Comparison of ENCODE assay signal across 8 mouse cellular contexts in the genomic region with DNA sequence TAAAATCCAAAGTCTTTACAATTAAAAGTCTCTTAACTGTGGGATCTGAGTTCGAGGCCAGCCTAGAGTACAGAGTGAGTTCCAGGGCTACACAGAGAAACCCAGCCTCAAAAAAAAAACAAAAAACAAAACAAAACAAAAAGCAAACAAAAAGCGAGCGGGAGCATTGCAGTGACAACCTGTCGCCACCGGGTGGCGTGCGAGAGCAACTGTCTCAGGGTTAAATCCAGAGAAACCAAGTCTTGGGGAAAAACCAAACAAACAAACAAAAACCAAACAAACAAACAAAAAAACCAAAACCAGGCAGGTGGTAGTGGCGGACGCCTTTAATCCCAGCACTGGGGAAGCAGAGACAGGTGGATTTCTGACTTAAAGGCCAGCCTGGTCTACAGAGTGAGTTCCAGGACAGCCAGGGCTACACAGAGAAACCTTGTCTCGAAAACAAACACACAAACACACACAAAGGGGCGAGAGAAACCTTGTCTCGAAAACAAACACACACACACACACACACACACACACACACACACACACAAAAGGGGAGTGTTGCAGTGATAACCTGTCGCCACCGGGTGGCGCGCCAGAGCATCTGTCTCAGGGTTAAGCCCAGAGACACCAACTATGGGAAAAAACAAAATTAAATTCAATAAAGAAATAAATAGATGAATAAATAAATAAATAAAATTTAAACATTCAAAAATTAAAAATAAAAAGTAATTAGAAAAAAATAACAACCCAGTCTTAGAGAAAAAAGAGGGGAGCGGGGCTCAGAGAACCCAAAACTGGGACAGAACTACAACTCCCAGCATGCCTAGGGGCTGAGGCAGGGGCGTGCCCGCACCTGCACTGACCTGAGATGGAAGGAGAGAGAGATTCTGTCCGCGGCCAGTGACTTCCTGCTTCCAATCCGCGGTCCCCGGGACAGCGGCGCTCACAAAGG.
DNase-seq lines count a peak whose midpoint lies in the region; ATAC-seq and TF ChIP-seq lines count a peak whose summit lies in the region.

No protein-coding gene starts in this region.

- H3K9ac ChIP-seq in intestine, postnatal 0 days (ENCODE audit: low read depth, low read length): 0 out of 2 replicates have a peak overlapping the region, but pooled peaks have one; percentile 43
- peak overlapping the region; percentile 79 for H3K9ac ChIP-seq in liver, adult 2 months (ENCODE audit: low read depth, low read length)
- no peak overlapping the region for H3K9ac ChIP-seq in stomach, embryonic 14.5 days (replicated peaks; ENCODE audit: low read depth, low read length)

- peak overlapping the region; percentile 84 for H3K4me3 ChIP-seq in cortical plate, adult 2 months (ENCODE audit: insufficient read depth, low read length)
- peak overlapping the region; percentile 85 for H3K4me3 ChIP-seq in intestine, postnatal 0 days (ENCODE audit: low read depth, low read length)
- peak overlapping the region; percentile 97 for H3K4me3 ChIP-seq in liver, adult 2 months (ENCODE audit: insufficient read depth, low read depth, low read length)
- H3K4me3 ChIP-seq in stomach, embryonic 14.5 days (ENCODE audit: low read depth, low read length): peak overlapping the region; percentile 58

- H3K27ac ChIP-seq in cortical plate, adult 2 months (ENCODE audit: insufficient read depth, low read length): peak overlapping the region; percentile 94
- H3K27ac ChIP-seq in intestine, postnatal 0 days (ENCODE audit: low read depth, low read length): 0 out of 2 replicates have a peak overlapping the region, but pooled peaks have one; percentile 7
- H3K27ac ChIP-seq in liver, adult 2 months (replicated peaks; ENCODE audit: insufficient read depth, low read depth, low read length): peak overlapping the region; percentile 94
- peak overlapping the region; percentile 75; the same call in 1 of the 2 replicates for H3K27ac ChIP-seq in stomach, embryonic 14.5 days (ENCODE audit: low read length)

- no peaks in the 10 kb centered on the region for H3K79me2 ChIP-seq in liver, adult 2 months (ENCODE audit: control insufficient read depth, insufficient read depth, low read length)

- no peaks in the 10 kb centered on the region for H3K4me1 ChIP-seq in cortical plate, adult 2 months (ENCODE audit: control insufficient read depth, insufficient read depth, low read length)
- H3K4me1 ChIP-seq in intestine, postnatal 0 days (replicated peaks; ENCODE audit: control insufficient read depth, insufficient read depth, low read length): no peaks in the 10 kb centered on the region
- H3K4me1 ChIP-seq in liver, adult 2 months (ENCODE audit: control insufficient read depth, insufficient read depth, low read length): no peaks in the 10 kb centered on the region
- no peaks in the 10 kb centered on the region for H3K4me1 ChIP-seq in stomach, embryonic 14.5 days (ENCODE audit: control insufficient read depth, insufficient read depth, low read length)

- peak overlapping the region; percentile 66 for H3K4me2 ChIP-seq in intestine, postnatal 0 days (replicated peaks; ENCODE audit: low read depth)
- peak overlapping the region; percentile 18; the same call in 1 of the 2 replicates for H3K4me2 ChIP-seq in stomach, embryonic 14.5 days (replicated peaks; ENCODE audit: low read depth, low read length)

- H3K27me3 ChIP-seq in intestine, postnatal 0 days (replicated peaks; ENCODE audit: control insufficient read depth, insufficient read depth, low read length): no peaks in the 10 kb centered on the region
- H3K27me3 ChIP-seq in liver, adult 2 months (ENCODE audit: control insufficient read depth, insufficient read depth, low read length): no peaks in the 10 kb centered on the region
- no peaks in the 10 kb centered on the region for H3K27me3 ChIP-seq in stomach, embryonic 14.5 days (ENCODE audit: control insufficient read depth, insufficient read depth, low read length)

- peak; percentile 74 for TF ChIP-seq CTCF in cortical plate, adult 2 months (IDR thresholded peaks at IDR 0.05; ENCODE audit: extremely low read depth, insufficient read depth, low read length)
- TF ChIP-seq CTCF in intestine, postnatal 0 days (IDR thresholded peaks at IDR 0.05; ENCODE audit: low read depth): peak; percentile 72
- peak; percentile 88 for TF ChIP-seq CTCF in liver, adult 2 months (IDR thresholded peaks at IDR 0.05; ENCODE audit: low read depth, low read length)

- peak; percentile 90 for ATAC-seq in intestine, postnatal 0 days
- ATAC-seq in stomach, embryonic 14.5 days (ENCODE audit: insufficient number of reproducible peaks, insufficient read depth, low FRiP score, low read depth): peak; percentile 85

- H3K9me3 ChIP-seq in intestine, postnatal 0 days (ENCODE audit: control insufficient read depth): no peaks in the 10 kb centered on the region
- no peaks in the 10 kb centered on the region for H3K9me3 ChIP-seq in stomach, embryonic 14.5 days (ENCODE audit: control insufficient read depth, low read depth, low read length)

- H3K36me3 ChIP-seq in intestine, postnatal 0 days (ENCODE audit: control insufficient read depth, insufficient read depth): no peaks in the 10 kb centered on the region
- no peaks in the 10 kb centered on the region for H3K36me3 ChIP-seq in liver, adult 2 months (ENCODE audit: control insufficient read depth, insufficient read depth, low read length)
- H3K36me3 ChIP-seq in stomach, embryonic 14.5 days (ENCODE audit: control insufficient read depth, insufficient read depth, low read length): no peaks in the 10 kb centered on the region

- no peak for TF ChIP-seq POLR2A in cortical plate, adult 2 months (IDR thresholded peaks at IDR 0.05; ENCODE audit: extremely low read depth, insufficient read depth, low read length)
- TF ChIP-seq POLR2A in liver, adult 2 months (IDR thresholded peaks at IDR 0.05; ENCODE audit: extremely low read depth, insufficient read depth, low read length): no peak

- DNase-seq in urinary bladder, adult 2 months (ENCODE audit: low spot score): peak; percentile 33
- DNase-seq in urinary bladder, postnatal 10 days (ENCODE audit: low spot score): no peak
- peak; percentile 57 for DNase-seq in gastrocnemius, postnatal 14 days
- DNase-seq in liver, adult 2 months (ENCODE audit: extremely low read depth, low read depth, low spot score): peak; percentile 74
- peak; percentile 38 to 48 for DNase-seq in natural killer cell, adult 2 months (ENCODE audit: low spot score in 2 of 2)

- intact Hi-C loops in gastrocnemius, postnatal 14 days (cut with DNase I; ENCODE audit: low total_unique reads): no loop called here

- 12% methylated on average over 26 of the region's 26 CpGs for WGBS in intestine, postnatal 0 days
- WGBS in liver, adult 2 months: 6% methylated on average over 26 of the region's 26 CpGs
- WGBS in stomach, embryonic 14.5 days: 15% methylated on average over 26 of the region's 26 CpGs

Comparison
In these comparisons a context has a peak if more than half of its experiments do, and no peak if none do; other contexts are left out.
1. H3K27ac ChIP-seq: peak in every context shown above with its lines; median percentile 94 in cortical plate, adult 2 months; 94 in liver, adult 2 months; 75 in stomach, embryonic 14.5 days; 7 in intestine, postnatal 0 days.